Mouse (Mus musculus): ENCODE data around the gene Slc16a3.

The Slc16a3 gene

DNA sequence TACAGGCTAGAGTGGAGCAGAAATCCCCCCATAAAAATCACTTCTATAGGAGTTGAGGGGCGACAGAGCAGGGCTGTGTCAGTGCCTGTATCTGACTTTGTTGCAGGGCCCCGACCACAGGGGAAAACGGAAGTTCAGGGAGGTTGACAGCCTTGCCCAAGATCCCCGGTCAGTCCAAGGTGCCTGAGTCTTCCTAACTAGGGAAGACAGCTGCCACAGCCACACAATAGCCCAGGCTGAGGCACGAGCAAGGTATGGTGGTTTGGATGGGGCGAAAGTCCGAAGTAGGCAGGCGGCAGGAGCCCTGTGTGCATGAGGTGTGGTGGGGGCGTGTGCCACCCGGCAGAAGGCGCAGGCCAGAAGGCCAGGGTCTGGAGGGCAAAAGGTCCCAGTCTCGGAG is at the start of gene Slc16a3:
Gene Slc16a3 (plus strand): TSS at position 153 of the 400 bp plus-strand sequence.
- no peak for DNase-seq (ENCODE audit: low spot score in 2 of 2)

DNA sequence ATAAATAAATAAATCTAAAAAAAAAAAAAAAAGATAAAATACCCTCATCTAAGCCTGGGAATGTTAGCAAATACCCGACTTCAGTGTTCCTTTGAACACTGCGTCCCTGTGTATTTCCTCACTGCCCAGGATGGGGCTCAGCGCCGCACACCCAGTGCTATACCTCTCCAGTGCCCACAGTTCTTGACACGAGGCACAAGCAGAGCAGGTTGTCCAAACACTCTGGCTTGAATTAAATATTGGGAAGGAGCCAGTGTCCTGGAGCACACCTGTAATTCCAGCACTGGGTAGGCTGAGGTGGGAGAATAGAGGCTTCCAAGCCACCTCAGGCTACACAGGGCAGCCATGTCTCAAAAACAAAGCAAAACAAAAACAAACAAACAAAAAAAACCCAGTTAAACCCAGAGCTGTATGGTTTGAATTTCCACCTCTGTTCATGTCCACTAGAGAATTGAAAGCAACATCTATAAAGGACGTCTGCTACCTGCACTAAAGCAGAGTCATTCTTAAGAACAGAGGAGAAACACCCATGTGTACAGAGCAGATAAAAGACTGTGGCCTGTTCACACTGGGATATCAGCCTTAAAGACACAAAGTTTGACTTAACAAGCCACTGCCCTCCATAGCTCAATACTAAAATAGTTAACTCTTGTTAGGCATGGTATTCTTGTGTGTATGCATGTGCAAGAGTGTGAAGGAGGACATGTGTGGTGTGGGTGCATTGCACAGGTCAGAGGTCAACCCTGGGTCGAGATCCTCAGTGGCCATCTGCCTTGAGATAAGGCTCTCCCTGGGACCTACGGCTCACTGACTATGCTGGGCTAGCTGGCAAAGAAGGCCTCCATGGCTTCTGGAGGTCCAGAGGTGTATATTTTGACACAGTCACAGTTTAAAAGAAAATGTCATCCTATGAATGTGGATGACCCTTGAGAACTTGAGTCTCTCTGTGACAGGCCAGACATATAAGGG is 47.7 kb upstream of the Slc16a3 start:
- no peak for DNase-seq (ENCODE audit: low spot score in 2 of 2)

DNA sequence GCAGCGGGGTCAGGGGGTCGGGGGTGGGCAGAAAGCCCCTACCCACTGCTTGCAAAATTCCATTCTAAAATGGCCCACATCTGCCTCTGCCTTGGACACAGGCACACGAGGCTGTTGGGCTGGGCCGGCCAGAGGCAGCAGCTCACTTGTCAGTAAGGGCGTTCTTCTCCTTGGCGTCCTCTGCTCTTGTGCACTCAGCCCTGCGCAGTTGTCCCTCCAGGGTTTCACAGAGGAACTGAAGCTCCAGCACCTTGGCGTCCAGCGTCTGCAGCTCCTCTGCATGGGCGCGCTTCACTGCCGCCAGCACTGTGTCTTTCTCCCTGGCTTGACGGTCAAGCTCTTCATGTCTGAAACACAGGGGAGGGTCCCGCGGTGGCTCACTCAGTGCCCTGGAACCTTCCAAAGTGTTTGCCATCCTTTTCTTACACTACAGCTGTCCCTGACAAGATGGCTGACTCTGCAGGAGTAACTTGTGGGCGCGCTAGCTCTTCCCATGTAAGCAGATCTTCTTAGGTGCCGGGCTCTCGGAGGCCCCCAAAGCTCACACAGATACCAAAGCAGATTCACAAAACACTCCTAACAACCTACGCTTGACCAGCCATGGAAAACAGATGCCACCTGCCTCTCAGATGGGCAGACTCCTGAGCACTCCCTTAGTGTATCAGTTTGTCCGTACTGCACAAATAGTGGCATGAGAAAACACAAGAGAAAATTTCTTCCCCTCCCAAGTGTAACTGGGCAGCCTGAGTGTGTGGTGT is 46.4 kb upstream of the Slc16a3 start:
- DNase-seq (ENCODE audit: low spot score in 2 of 2), result peak in 1 of 2 experiments; percentile 12

DNA sequence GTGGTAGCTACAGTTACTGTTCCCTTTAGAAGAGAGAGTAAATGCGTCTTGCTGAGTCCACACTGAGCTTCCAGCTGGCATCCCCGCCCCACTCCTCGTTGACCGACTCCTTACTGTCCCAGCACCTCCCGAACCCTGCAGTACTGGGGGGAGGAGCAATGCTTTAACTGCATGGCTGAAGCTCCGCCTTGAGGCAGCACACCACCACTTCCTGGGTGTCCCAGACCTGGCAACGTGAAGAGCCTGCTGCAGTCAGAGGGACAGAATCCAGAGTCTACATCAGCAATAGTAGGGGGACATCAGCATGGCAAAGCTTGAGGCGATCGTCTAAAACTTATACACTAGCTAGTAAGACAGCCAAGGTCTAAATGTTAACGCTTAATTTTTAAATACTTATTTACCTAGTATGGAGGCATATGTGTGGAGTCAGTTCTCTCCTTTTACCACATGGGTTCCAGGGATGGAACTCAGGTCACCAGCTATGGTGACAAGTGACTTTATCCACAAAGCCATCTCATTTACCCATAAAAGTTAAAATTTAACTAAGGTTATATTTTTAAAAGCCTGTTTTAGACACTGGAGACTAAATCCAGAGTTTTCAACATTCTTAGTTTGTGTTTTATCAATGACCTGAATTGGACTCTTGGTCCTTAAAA is 45.7 kb upstream of the Slc16a3 start:
- DNase-seq (ENCODE audit: low spot score in 2 of 2), result no peak

DNA sequence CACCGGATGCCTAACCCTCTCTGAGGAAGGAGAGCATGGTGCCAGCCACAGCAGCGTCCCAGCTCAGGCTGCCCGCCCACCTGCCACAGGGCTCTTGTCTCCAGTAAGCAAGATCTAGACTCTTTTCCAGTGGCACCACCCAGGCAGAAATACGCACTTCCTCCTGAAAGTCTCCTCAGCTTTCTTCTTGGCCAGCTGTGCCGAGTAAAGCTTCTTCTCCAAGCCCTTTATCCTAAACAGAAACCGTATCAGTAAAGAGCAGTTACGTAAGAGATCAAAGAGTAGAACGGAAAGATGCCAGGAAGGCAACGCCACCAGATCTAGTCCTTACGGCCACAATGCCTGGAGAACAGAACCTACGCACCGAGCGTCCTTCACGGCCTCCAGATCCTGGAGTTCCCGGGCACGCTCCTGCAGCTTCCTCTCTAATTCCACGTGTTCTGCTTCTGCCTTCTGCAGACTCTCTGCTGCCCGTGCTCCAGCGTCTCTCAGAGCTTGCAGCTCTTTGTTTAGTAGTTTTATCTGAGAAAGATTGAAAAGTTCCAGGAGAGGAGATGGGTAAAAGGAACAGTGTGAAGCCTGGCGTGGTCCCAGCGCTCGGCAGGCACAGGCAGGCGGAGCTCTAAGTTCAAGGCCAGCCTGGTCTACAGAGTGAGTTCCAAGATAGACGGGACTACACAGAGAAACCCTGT is 45.0 kb upstream of the Slc16a3 start:
- peak in 1 of 2 experiments; percentile 40 for DNase-seq (ENCODE audit: low spot score in 2 of 2)

DNA sequence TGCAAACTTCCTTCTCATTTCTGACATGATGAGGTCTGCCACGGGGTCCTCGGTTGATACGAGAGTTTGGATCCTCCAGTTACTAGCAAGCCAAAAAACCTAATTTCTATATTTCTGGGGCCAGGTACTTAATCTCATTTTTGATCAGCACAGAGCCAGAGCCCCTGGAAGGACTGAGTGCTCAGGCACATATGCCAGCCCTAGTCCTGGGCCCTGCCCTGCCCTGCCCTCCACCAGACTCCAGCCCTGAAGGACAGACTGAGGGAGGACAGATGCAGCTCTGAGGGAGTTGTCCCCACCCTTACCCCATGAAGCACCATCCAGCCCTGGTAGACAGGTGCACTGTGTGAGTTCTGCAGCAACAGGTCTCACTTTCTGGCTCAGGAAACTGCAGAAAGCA is 43.7 kb upstream of the Slc16a3 start:
- DNase-seq (ENCODE audit: low spot score in 2 of 2), result no peak

DNA sequence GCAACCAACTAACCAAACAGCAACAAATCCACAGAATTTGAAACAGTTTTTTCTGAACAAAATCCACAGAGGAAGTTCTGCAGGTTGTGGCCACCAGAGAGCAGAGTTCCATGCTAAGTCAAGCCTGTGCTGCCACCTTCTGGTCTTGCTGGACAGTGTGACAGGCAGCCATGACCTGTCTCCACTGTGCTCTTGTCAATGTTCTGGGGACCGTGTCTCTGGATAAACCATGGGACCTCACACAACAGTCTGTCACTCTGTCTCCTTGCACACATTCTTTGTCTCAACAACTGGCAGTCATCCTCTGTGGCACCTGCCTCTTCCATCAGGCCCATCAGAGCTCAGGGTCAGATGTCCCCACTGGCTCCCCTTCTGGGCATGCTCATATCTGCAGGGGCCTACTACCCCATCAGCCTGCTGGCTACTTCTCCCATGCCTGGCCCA is 42.8 kb upstream of the Slc16a3 start:
- peak; percentile 27 to 77 for DNase-seq (ENCODE audit: low spot score in 2 of 2)

DNA sequence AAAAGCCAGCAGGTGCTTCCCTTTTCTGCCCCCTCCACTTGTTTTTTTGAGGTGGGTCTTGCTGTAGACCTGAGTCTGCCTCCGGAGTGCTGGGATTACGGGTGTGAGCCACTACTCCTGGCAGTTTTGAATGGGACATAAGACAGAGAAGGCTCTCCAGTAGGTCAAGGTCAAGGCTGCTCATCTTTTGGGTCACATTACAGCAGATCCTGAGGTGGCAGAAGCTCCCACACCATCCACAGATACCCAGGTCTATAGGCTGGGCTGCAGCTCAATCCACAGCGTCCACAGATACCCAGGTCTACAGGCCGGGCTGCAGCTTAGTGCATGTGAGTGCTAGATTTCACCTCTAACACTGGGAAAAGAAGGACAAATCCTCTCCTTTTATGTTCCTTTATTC is 34.5 kb upstream of the Slc16a3 start:
- DNase-seq (ENCODE audit: low spot score in 2 of 2), result no peak

DNA sequence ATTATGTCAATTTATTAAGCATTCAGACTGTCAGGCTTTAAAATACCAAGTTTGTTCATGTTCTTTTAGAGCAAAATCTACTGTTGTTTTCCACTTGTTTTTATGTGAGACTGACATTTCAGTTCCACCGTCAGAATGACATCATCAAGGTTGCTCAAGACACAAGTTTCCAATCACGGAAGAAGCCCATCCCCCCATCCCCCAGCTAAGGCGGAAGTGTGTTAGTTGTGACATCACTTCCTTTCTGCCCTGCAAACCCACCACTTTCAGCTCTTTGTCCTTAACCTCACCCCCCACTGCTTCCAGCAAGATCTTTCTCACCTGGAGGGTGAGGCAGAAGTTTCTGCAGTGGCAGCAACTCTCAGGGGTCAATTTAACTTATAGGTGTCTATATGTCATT is 31.8 kb upstream of the Slc16a3 start:
- DNase-seq (ENCODE audit: low spot score in 2 of 2), result no peak

DNA sequence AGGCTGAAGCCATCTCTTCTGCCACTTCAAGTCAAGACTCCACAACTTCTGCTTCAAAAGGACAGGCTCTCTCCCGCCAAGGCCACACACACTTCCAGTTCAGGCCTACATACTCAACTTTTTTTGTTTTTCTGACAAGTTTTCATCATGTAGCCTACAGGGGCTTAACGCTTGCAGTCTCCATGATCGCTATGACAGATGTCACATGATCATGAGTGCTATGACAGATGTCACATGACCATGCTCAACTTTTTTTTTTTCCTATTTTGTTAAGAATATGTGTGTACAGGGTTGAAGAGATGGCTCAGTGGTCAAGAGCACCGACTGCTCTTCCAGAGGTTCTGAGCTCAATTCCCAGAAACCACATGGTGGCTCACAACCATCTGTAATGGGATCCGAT is 30.5 kb upstream of the Slc16a3 start:
- DNase-seq (ENCODE audit: low spot score in 2 of 2), result no peak

DNA sequence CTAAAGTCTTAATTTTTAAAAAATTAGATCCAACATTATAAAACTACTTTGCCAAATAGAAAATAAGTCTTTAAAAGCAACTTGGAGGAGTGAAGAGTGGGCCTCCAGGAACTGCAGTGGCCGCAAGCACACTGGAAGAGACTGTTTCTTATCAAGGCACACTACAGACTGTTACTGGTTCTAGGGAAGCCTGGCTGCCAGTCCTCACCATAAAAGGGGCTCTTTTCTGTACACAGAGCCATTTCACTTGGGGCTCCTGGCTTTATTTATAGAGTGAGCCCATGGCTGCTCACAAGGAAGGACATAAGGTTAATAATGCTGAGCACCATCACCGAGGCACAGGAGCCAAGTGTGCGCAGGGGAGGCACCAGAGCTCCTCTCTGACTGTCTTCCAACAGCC is 25.8 kb upstream of the Slc16a3 start:
- no peak for DNase-seq (ENCODE audit: low spot score in 2 of 2)

DNA sequence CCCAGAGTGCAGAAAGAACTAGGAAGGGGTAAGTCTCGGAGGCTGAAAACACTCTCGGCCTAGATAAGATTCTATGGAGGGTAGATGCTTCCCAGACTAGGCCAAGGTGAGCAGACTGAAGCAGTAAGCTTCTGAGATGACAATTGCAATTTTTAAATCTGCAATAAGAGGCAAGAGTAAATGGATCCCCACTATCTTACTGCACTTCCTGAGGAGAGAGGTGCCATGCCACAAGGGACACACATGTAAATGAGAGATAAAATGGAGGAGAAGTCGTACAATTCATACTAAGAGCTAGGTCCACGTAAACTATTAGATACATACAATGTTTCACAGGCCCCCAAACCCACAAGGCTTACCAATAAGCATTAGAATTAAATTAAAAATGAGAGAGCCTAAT is 19.8 kb upstream of the Slc16a3 start:
- no peak for DNase-seq (ENCODE audit: low spot score in 2 of 2)

DNA sequence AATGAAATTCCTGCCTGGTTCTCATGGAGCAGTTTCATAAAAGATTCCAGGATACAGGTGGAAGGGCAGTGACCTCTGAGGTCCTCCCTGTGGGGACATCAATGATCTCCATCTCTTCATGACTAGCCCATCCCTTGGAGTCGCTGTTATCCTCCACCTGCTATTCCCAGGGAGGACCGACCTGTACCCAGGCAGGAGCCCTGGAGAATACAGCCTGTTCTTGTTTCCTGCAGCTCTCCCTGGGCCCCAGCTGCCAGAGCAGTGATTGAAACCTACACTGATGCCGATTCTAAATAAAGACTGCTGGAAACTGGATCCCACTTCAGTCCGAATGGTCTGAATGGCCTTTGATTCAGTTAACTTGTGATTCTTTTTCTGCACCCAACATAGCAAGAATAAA is 16.8 kb upstream of the Slc16a3 start:
- no peak for DNase-seq (ENCODE audit: low spot score in 2 of 2)

DNA sequence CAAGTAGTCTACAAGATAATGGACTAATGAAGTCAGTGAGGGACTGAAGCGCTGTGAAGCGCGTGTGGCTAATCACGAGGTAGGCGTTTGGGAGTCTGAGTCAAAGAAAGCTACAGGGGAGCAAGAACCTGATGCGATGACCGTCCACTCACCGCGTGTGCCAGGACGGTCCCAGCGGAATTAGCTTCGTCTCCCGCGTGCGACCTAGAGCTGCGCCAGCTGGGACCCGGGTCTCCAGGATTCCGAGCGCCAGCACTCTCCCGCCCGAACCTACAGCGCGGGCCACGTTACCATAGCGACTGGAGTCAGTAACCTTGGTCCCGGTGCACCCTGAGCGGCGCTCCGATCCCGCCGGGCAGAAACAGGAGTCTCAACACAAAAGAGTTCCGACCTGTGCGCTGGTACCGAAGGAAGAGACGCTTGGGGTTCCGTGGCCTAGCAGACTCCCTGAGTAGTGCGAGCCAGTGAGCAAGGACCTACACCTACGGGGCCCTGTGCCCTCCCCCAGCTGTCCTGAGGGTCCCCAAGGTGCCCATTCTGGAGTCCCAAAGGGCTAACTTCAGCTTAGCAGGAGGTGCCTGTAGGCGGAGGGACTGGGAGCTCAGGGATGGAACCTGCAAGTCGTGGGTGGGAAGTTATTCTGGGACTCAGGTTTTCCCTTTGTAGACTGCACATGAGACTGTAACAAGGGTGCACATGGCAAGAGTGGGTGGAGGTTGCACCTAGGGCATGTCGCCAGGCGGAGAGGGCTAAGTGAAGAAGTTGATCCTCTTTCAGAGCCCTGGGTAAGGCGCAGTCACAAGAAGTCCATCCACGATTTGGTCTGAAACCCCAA is 15.5 kb upstream of the Slc16a3 start, which contains the start of gene Ccdc57:
Gene Ccdc57 (minus strand): TSS at position 309 of the 835 bp plus-strand sequence.
- peak; percentile 69 to 94 for DNase-seq (ENCODE audit: low spot score in 2 of 2)

DNA sequence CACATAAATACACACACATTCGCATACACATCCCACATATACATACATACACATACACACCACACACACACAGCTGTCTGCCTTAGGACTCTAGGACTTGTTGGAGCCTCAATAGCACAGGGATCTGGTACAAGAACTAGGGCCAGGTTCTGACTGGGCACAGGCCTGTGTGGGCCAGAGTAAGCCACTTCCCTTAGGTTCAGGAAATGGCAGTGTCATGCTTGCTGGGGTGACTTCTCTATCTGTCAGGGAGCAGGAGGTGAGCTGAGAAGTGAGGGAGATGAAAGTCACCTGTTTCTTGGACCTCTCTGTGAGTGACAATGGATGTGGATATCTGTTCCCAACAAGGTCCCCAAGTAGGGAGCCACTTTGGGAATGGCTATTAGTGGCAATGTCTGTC is 10.3 kb upstream of the Slc16a3 start:
- no peak for DNase-seq (ENCODE audit: low spot score in 2 of 2)

DNA sequence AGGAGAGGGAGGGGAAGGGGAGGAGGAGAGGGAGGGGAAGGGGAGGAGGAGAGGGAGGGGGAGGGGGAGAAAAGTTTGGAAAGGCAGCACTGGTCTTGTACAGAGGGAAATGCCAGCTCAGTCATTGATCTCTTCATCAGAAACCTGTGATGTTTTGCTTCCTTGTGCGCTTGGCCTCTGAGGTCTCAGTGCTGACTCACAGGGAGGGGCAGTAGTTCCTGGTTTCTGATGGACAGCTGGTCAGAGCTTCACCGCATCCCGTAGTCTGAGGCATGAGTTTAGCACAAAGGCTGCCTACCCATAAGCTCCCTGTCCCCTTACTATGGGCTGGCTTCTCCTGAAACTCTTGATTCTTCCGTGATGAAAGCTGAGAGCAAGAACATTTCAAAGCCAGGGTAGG is 9.5 kb upstream of the Slc16a3 start:
- no peak for DNase-seq (ENCODE audit: low spot score in 2 of 2)

DNA sequence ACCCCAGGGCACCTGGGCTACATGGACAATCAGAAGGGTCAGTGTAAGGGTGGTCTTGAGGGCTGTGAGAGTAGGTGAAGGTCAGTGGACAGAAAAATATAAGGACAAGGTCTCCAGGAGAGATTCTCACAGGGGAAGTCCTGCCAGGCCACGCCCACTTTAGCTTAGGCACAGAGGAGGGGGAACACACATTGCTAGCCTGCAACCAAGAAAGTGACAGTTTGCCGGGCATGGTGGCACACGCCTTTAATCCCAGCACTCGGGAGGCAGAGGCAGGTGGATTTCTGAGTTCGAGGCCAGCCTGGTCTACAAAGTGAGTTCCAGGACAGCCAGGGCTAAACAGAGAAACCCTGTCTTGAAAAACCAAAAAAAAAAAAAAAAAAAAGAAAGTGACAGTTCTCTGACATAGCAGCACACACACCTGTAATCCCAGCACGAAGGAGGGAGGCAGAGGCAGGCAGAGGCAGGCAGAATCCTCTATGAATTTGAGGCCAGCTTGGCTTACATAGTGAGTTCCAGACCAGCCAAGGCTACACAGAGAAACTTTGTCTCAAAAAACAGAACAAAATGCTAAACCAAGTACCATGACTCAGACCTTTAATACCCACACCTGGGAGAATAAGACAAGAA is 8.5 kb upstream of the Slc16a3 start:
- no peak for DNase-seq (ENCODE audit: low spot score in 2 of 2)

DNA sequence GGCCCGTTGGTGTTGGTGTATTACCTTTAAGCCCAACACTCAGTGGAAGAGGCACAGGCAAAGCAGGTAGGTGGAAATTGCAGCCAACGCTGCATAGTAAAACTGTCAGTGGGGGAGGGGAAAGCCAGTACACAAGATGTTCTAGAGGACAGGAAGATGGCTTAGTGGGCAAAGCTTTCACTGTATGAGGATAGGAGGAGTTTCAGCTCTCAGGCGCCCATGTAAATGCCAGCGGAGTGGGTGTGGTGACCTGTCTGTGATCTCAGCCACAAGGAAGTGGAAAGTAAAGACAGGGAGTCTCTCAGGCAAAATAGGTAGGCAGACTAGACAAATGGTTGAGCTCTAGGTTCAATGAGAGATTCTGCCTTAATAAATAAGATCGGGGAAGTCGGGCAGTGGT is 7.3 kb upstream of the Slc16a3 start:
- no peak for DNase-seq (ENCODE audit: low spot score in 2 of 2)

DNA sequence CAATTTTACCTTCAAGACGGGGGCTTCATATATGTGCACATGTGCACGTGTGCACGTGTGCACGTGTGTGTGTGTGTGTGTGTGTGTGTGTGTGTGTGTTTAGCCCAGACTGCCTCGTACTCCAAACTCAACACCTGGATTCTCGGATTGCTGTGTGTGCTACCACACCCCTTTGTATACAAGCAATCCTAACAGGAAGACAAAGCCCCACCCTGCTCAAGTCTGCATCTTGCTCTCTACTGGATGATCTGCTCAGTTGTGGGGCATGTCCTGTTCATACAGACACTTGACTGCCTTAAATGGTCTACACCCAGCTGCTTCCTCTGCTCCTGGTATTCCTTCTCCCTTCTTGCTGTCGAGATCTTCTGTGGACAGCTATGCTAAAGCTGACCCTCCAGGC is 3.0 kb upstream of the Slc16a3 start:
- no peak for DNase-seq (ENCODE audit: low spot score in 2 of 2)

DNA sequence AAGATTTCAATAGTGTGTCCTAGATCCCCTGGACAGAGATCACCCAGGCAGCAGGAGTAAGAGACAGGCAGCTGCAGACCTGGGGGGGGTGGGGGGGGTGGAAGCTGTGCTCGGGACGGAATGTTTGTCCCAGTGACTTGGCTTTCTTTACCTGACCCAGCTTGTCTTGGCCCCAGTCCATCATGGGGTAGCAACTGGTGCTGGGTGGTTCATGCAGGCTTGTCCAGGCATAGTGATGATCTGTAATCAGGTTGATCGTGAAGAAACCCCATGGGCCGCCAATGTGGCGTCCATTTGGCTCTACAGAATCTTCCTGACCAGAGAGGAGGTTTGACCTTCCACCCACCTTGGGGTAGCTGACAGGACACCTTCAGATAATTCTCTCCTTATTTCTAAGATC is 2.4 kb upstream of the Slc16a3 start:
- no peak for DNase-seq (ENCODE audit: low spot score in 2 of 2)

Data from left cerebral cortex, adult 9 months (tissue).